Mouse (Mus musculus): ENCODE results near the gene Tspan2. TPM values are rescaled to one million over a fixed set of nuclear protein-coding genes. Genes with fewer than 3 reads are reported as not detected.

Tspan2 gene
- 3.0 TPM for polyA plus RNA-seq (2017; shearing (Covaris generic))

GRCm38 (mm10) chr3:102734313-102735030, at the start of gene Tspan2:
TSS of gene Tspan2 (plus strand) at chr3:102734529.

GRCm38 (mm10) chr3:102782618-102783017, 48.3 kb downstream of the Tspan2 start, which contains the start of gene Tshb:
TSS of gene Tshb (minus strand) at chr3:102782718.

Other genes starting within 250 kb of the Tspan2 start
- gene Tshb, start 48.2 kb downstream of the Tspan2 start, polyA plus RNA-seq (2017; shearing (Covaris generic)) = 0.28 TPM
- gene Sycp1, start 201.6 kb downstream of the Tspan2 start, polyA plus RNA-seq (2017; shearing (Covaris generic)) = not detected
- gene Nr1h5, start 229.6 kb downstream of the Tspan2 start, polyA plus RNA-seq (2017; shearing (Covaris generic)) = not detected

All from effector memory CD4-positive, alpha-beta T cell, adult 7 months (primary cell).